Mouse (Mus musculus): ENCODE results near the gene Itih1. TPM values are rescaled to one million over a fixed set of nuclear protein-coding genes. Genes with fewer than 3 reads are reported as not detected.

Gene Itih1
- not detected for total RNA-seq (2022)

DNA sequence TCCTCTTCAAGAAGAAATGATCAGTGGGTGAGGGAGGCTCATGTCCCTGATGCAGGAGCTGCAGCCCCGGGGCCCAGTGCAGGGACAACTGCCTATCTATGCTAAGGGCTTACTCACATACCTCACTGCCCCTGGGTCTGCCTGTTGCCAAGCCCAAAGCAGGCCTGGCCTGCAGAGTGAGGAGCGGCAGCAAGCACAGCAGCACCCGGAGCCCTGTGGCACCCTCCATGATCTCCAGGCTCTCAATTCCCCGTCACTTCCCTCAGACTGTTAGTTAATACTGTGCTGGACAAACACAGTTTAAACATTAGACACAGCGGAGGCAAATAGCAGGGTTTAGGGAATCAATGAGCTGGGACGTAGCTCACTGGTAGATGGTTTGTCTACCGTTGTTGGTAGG is at the start of gene Itih1:
Gene Itih1 (minus strand): TSS at position 252 of the 400 bp plus-strand sequence.
- DNase-seq (ENCODE audit: low spot score): no peak

GRCm38 (mm10) chr14:30976222-30976621 is 33.1 kb upstream of the Itih1 start:
- DNase-seq (ENCODE audit: low spot score): no peak

- peak; percentile 35 for DNase-seq (ENCODE audit: low spot score)
These were observed 31.1 kb upstream of the Itih1 start for GRCm38 (mm10) chr14:30974204-30974603.

DNA sequence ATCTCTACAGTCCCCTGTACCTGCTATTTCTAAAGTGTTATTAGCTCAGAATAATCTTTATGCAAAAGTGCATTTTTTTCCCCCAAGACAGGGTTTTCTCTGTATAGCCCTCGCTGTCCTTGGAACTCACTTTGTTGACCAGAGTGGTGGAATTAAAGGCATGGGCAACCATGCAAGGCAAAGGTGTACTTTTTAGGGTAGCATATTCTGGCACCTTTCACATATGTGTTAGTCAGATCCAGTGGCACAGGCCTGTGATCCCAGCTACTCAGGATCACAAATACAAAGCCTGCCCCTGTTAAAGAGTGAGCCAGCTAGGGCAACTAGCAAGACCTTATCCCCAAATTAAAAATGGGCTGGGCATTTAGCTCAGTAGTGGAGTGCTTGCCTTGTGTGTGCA is 17.3 kb upstream of the Itih1 start:
- no peak for DNase-seq (ENCODE audit: low spot score)

- no peak for DNase-seq (ENCODE audit: low spot score)
These were observed 15.9 kb upstream of the Itih1 start for GRCm38 (mm10) chr14:30959031-30959430.

GRCm38 (mm10) chr14:30958517-30958916 is 15.4 kb upstream of the Itih1 start:
- no peak for DNase-seq (ENCODE audit: low spot score)

GRCm38 (mm10) chr14:30951154-30951825 is 8.2 kb upstream of the Itih1 start, which contains the start of gene Nek4:
TSS of gene Nek4 (plus strand) at chr14:30951377.
- peak; percentile 98 for DNase-seq (ENCODE audit: low spot score)

DNA sequence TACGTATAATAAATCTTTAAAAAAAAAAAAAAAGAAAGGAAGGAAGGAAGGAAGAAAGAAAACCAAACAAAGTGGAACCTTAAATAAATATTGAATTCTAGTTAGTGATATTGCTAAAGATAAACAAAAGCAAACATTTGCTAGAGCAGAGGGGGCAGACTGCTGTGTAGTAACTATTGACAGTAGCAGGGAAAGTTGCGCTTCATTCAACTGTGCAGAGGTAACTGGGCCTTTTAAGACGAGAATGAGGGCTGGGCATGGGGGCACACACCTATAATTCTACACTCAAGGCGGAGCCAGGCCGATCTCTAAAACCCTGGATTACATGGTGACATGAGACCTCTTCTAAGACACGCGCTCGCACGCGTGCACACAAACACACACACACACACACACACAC is 6.9 kb upstream of the Itih1 start:
- no peak for DNase-seq (ENCODE audit: low spot score)

GRCm38 (mm10) chr14:30944745-30945144 is 1.7 kb upstream of the Itih1 start:
- DNase-seq (ENCODE audit: low spot score): no peak

GRCm38 (mm10) chr14:30943860-30944674 is 978 bp upstream of the Itih1 start:
- peak; percentile 61 for DNase-seq (ENCODE audit: low spot score)

DNA sequence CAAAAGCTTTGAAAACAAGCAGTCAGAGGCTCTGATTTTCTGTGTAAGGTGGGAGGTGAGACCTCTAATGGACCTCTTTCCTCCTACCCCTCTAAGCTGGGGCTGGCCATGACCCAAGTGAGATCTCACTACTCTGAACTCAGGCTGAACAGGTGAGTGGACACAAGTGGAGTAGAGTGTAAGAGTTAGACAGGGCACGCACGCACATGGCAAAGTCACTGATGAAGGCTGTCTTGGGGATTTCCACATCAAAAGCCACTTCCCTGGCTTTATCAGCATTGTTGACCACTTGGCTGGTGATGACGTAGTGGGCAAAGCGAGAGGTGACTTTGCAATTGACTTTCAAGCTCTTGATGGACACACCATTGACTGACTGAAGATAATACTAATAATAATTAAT is 835 bp downstream of the Itih1 start:
- DNase-seq (ENCODE audit: low spot score): no peak

DNA sequence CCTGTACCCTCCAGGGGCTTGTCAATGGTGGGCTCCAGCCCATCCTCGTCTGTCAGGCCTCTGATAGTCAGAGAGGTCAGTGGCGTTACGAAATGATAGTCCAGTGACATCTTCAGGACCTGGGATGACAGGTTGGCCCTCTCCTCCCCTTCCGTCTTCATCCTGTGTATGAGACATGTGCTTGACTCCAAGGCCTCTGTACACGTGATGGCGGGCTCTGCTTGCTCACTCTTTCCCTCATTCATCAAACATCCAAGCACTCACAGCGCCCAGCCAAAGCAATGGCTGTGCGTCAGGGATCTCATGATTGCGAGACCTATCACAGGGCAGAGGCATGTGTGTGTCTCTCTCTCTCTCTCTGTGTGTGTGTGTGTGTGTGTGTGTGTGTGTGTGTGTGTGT is 9.7 kb downstream of the Itih1 start:
- no peak for DNase-seq (ENCODE audit: low spot score)

- no peak for DNase-seq (ENCODE audit: low spot score)
These were observed 12.7 kb downstream of the Itih1 start for GRCm38 (mm10) chr14:30930386-30930785.

DNA sequence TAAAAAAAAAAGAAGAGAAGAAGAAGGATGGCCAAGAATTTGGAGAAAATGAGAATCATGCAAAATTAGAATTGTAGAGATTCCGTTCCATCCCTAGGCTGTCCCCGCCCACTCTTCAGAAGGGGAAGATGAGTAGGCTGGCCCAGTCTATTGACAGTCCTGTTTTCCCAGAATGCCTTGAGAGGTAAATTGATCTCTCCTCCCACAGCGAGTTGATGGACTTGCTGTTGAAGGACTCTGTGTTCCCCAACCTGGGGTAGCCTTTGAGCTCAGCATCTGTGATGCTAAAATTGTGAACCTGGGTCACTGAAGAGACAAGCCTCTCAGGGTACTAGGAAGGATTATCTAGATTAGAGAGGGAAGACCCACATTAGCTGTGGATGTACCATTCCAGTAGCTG is 17.6 kb downstream of the Itih1 start:
- no peak for DNase-seq (ENCODE audit: low spot score)

GRCm38 (mm10) chr14:30923375-30924105 is 19.5 kb downstream of the Itih1 start, which contains the start of gene Itih3:
TSS of gene Itih3 (minus strand) at chr14:30923760.
- no peak for DNase-seq (ENCODE audit: low spot score)

DNA sequence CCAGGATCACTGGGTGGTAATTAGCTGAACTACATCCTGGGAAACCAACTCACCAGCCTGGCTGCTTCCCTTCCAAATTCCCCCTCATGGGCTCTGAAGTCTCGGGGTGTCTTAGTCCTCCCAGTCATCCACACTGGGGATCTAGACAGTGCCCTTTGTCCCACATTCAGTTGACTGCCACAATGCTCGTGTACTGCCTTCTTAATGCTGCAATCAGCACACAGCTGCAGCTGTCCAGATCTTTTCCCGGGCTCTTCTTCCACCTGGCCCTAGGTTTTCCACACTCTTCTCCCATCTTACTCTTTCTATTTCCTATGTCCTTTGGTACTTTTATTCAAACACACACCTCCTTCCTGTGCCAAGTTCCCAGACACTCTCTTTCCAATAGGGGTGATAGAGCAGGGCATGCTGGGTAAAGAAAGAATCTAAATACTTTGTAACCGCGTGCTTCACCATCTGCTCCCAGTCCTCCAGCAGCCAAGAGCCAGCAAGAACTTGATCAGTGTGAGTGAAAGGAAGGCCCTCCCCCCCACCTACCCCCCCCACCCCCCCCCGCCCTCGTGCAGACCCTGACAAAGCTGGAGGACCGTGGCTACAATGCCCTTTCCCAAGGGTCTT is 20.9 kb downstream of the Itih1 start:
- no peak for DNase-seq (ENCODE audit: low spot score)

GRCm38 (mm10) chr14:30916516-30916915 is 26.6 kb downstream of the Itih1 start:
- DNase-seq (ENCODE audit: low spot score): no peak

- no peak for DNase-seq (ENCODE audit: low spot score)
These were observed 29.7 kb downstream of the Itih1 start for GRCm38 (mm10) chr14:30913404-30913803.

GRCm38 (mm10) chr14:30912641-30913040 is 30.4 kb downstream of the Itih1 start:
- DNase-seq (ENCODE audit: low spot score): no peak

- DNase-seq (ENCODE audit: low spot score): no peak
These were observed 31.9 kb downstream of the Itih1 start for GRCm38 (mm10) chr14:30911141-30911540.

- DNase-seq (ENCODE audit: low spot score): no peak
These were observed 35.2 kb downstream of the Itih1 start for GRCm38 (mm10) chr14:30907814-30908265.

DNA sequence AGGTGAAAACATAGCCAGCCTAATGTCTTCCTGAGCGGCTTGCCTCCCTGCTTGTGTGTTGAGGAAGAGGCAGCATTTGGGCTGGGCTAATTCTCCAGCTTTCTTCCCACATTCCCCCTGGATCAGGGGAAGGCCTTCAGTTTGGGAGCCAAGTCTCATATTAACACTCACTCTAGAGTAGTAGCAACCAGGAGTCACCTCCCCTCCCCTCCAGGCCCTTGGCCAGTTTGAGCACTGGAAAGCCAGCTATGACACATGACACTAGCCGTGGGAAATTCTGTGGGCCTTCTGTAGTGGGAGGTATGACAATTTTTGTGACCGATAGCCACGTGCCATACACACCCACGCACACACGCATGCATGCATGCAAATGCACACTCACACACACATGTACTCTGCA is 37.1 kb downstream of the Itih1 start:
- DNase-seq (ENCODE audit: low spot score): no peak
